Mouse (Mus musculus) cortical plate, adult 2 months (tissue): ENCODE results near the gene Prkch. TPM values are rescaled to one million over a fixed set of nuclear protein-coding genes. Genes with fewer than 3 reads are reported as not detected.

ENCODE experiments used
- H3K27ac ChIP-seq: fragments of 200-500 bp; 2 replicates; pipeline ENCODE4 v1.5.1; 2012; ENCODE audit warnings: low read length, control low read depth, inconsistent platforms; ENCODE audit not compliant: insufficient read depth
- H3K4me1 ChIP-seq: fragments of 200-500 bp; 2 replicates; pipeline ENCODE4 v1.6.1; 2011; ENCODE audit warnings: low read length; ENCODE audit not compliant: control insufficient read depth, insufficient read depth
- H3K4me3 ChIP-seq: fragments of 200-500 bp; 2 replicates; pipeline ENCODE4 v1.5.1; 2011; ENCODE audit warnings: mild to moderate bottlenecking, low read length, control low read depth; ENCODE audit not compliant: insufficient read depth
- CTCF ChIP-seq: fragments of 200-500 bp; IDR thresholded peaks from 2 replicates; pipeline ENCODE4 v1.5.1; 2011; ENCODE audit warnings: mild to moderate bottlenecking, control low read depth, low read length; ENCODE audit not compliant: insufficient read depth; ENCODE audit errors: extremely low read depth
- POLR2A ChIP-seq: fragments of 200-500 bp; IDR thresholded peaks from 2 replicates; pipeline ENCODE4 v1.6.1; 2011; ENCODE audit warnings: mild to moderate bottlenecking, low read length, control low read depth; ENCODE audit not compliant: insufficient read depth; ENCODE audit errors: extremely low read depth
- polyA plus RNA-seq: library from polyadenylated mRNA; depleted of rRNA; stranded (reverse); fragments of >200 nt; gene quantifications from 2 replicates; pipeline ENCODE4 v1.2.3, GENCODE M21; 2012

The Prkch gene
- polyA plus RNA-seq, 1 experiment: 5.3 TPM

GRCm38 (mm10) chr12:73755646-73756045 is 171.1 kb downstream of the Prkch start:
- TF ChIP-seq POLR2A (no peak), CTCF (no peak)

GRCm38 (mm10) chr12:73756527-73756926 is 171.9 kb downstream of the Prkch start:
- Histone ChIP-seq H3K4me3 (no peak overlapping the region), H3K27ac (no peak overlapping the region), H3K4me1 (no peaks in the 10 kb centered on the region)
- TF ChIP-seq CTCF (no peak), POLR2A (no peak)

More at GRCm38 (mm10) chr12:73755646-73756045, 171.1 kb downstream of the Prkch start:
- no peak overlapping the region for H3K27ac ChIP-seq
- H3K4me3 ChIP-seq: no peak overlapping the region
- H3K4me1 ChIP-seq: no peaks in the 10 kb centered on the region

- Histone ChIP-seq H3K27ac (no peak overlapping the region), H3K4me3 (no peak overlapping the region), H3K4me1 (no peaks in the 10 kb centered on the region)
- no peak for TF ChIP-seq CTCF
- TF ChIP-seq POLR2A: no peak
Observed at GRCm38 (mm10) chr12:73762001-73762400, 177.4 kb downstream of the Prkch start.

GRCm38 (mm10) chr12:73762762-73763161 is 178.2 kb downstream of the Prkch start:
- Histone ChIP-seq H3K4me1 (no peaks in the 10 kb centered on the region), H3K27ac (no peak overlapping the region), H3K4me3 (no peak overlapping the region)
- TF ChIP-seq CTCF: no peak
- no peak for TF ChIP-seq POLR2A

GRCm38 (mm10) chr12:73764649-73765525 is 180.3 kb downstream of the Prkch start:
- Histone ChIP-seq H3K27ac (no peak overlapping the region), H3K4me1 (no peaks in the 10 kb centered on the region), H3K4me3 (no peak overlapping the region)
- TF ChIP-seq POLR2A (no peak), CTCF (no peak)

- TF ChIP-seq POLR2A (no peak), CTCF (no peak)
- H3K4me1 ChIP-seq: no peaks in the 10 kb centered on the region
- no peak overlapping the region for H3K27ac ChIP-seq
- no peak overlapping the region for H3K4me3 ChIP-seq
Observed at GRCm38 (mm10) chr12:73766152-73766551, 181.6 kb downstream of the Prkch start.

GRCm38 (mm10) chr12:73768788-73769187 is 184.2 kb downstream of the Prkch start:
- H3K27ac ChIP-seq: no peak overlapping the region
- TF ChIP-seq POLR2A (no peak), CTCF (no peak)
- H3K4me3 ChIP-seq: no peak overlapping the region

GRCm38 (mm10) chr12:73769536-73769935 is 184.9 kb downstream of the Prkch start:
- H3K27ac ChIP-seq: no peak overlapping the region
- TF ChIP-seq POLR2A (no peak), CTCF (no peak)
- H3K4me1 ChIP-seq: no peaks in the 10 kb centered on the region
- no peak overlapping the region for H3K4me3 ChIP-seq

More at GRCm38 (mm10) chr12:73768788-73769187, 184.2 kb downstream of the Prkch start:
- H3K4me1 ChIP-seq: no peaks in the 10 kb centered on the region

GRCm38 (mm10) chr12:73770771-73771170 is 186.2 kb downstream of the Prkch start:
- Histone ChIP-seq H3K4me3 (no peak overlapping the region), H3K27ac (no peak overlapping the region), H3K4me1 (no peaks in the 10 kb centered on the region)
- TF ChIP-seq CTCF (no peak), POLR2A (no peak)

- Histone ChIP-seq H3K4me1 (no peaks in the 10 kb centered on the region), H3K4me3 (no peak overlapping the region), H3K27ac (no peak overlapping the region)
- TF ChIP-seq CTCF: no peak
- TF ChIP-seq POLR2A: no peak
Observed at GRCm38 (mm10) chr12:73774793-73775385, 190.3 kb downstream of the Prkch start.
